Mouse (Mus musculus) MEL (cell line): ENCODE results near the gene Tsen2. TPM values are rescaled to one million over a fixed set of nuclear protein-coding genes. Genes with fewer than 3 reads are reported as not detected.
A peak's percentile ranks its signal among the peaks of the same experiment; 100 is the strongest.

Experiments used
- DNase-seq: peaks from one replicate; pipeline ENCODE4 v3.0.0; 2011; ENCODE audit warnings: low read depth, low spot score
- H3K27ac ChIP-seq: 2 replicates; pipeline ENCODE4 v1.5.1; 2012; ENCODE audit warnings: low read depth, mild to moderate bottlenecking, control low read depth, low read length, moderate library complexity; ENCODE audit not compliant: control insufficient read depth
- H3K27me3 ChIP-seq, 2 experiments: fragments of 150-350 bp in 1 of 2; sonication (generic) in 1 of 2; 2 replicates each; pipeline ENCODE4 v1.6.1; 2012; ENCODE audit warnings: low read length in 2 of 2, mild to moderate bottlenecking in 2 of 2, improper control_type of control experiment in 1 of 2, moderate library complexity in 1 of 2; ENCODE audit not compliant: insufficient read depth in 2 of 2, control insufficient read depth in 1 of 2
- H3K36me3 ChIP-seq, 2 experiments: 2 replicates each; pipeline ENCODE4 v1.6.1; 2012 to 2014; ENCODE audit warnings: low read length in 2 of 2, improper control_type of control experiment in 1 of 2, inconsistent platforms in 1 of 2, mild to moderate bottlenecking in 1 of 2; ENCODE audit not compliant: insufficient read depth in 2 of 2, control insufficient read depth in 1 of 2
- H3K4me1 ChIP-seq, 2 experiments: fragments of 150-350 bp in 1 of 2; sonication (generic) in 1 of 2; 2 replicates each; pipeline ENCODE4 v1.6.1; 2012; ENCODE audit warnings: low read length in 2 of 2, improper control_type of control experiment in 1 of 2, mild to moderate bottlenecking in 1 of 2; ENCODE audit not compliant: insufficient read depth in 2 of 2, control insufficient read depth in 1 of 2
- H3K4me3 ChIP-seq, 2 experiments: fragments of 150-350 bp in 1 of 2; sonication (generic) in 1 of 2; 2 replicates each; pipeline ENCODE4 v1.5.1; 2012; ENCODE audit warnings: low read depth in 2 of 2, low read length in 2 of 2, mild to moderate bottlenecking in 2 of 2, moderate library complexity in 2 of 2, control low read depth in 1 of 2, improper control_type of control experiment in 1 of 2; ENCODE audit not compliant: control insufficient read depth in 1 of 2, insufficient read depth in 1 of 2
- H3K79me2 ChIP-seq: 2 replicates; pipeline ENCODE4 v1.6.1; 2012; ENCODE audit warnings: mild to moderate bottlenecking, low read length, moderate library complexity; ENCODE audit not compliant: control insufficient read depth, poor library complexity, insufficient read depth
- H3K9ac ChIP-seq: 2 replicates; pipeline ENCODE4 v1.6.1; 2012; ENCODE audit warnings: low read depth, mild to moderate bottlenecking, control low read depth, low read length, moderate library complexity; ENCODE audit not compliant: control insufficient read depth, poor library complexity, severe bottlenecking
- H3K9me3 ChIP-seq: fragments of 150-350 bp; sonication (generic); replicated peaks from 2 replicates; pipeline ENCODE4 v1.6.1; 2012; ENCODE audit warnings: mild to moderate bottlenecking, low read length, improper control_type of control experiment, moderate library complexity; ENCODE audit not compliant: insufficient read depth
- BHLHE40 ChIP-seq: IDR thresholded peaks from 2 replicates; pipeline ENCODE4 v1.6.1; 2012; ENCODE audit warnings: low read depth, mild to moderate bottlenecking, inconsistent platforms, low read length, improper control_type of control experiment, borderline replicate concordance
- CHD1 ChIP-seq: IDR thresholded peaks from 2 replicates; pipeline ENCODE4 v1.6.1; 2012; ENCODE audit warnings: low read depth, mild to moderate bottlenecking, inconsistent platforms, low read length, improper control_type of control experiment
- CHD2 ChIP-seq: IDR thresholded peaks from 2 replicates; pipeline ENCODE4 v1.6.1; 2011; ENCODE audit warnings: low read length, improper control_type of control experiment
- CTCF ChIP-seq, 3 experiments: IDR thresholded peaks in 2 of 3; conservative IDR thresholded peaks in 1 of 3; 2 replicates each; pipeline ENCODE4 v1.5.1; 2011 to 2012; ENCODE audit warnings: low read length in 3 of 3, low read depth in 2 of 3, mild to moderate bottlenecking in 2 of 3, improper control_type of control experiment in 1 of 3, inconsistent platforms in 1 of 3, mixed read lengths in 1 of 3, moderate library complexity in 1 of 3; ENCODE audit not compliant: control insufficient read depth in 1 of 3, insufficient read depth in 1 of 3, poor library complexity in 1 of 3, severe bottlenecking in 1 of 3
- E2F4 ChIP-seq: IDR thresholded peaks from 2 replicates; pipeline ENCODE4 v1.6.1; 2011; ENCODE audit warnings: low read depth, low read length, improper control_type of control experiment, borderline replicate concordance
- EP300 ChIP-seq, 2 experiments: IDR thresholded peaks; 2 replicates each; pipeline ENCODE4 v1.6.1; 2011; ENCODE audit warnings: improper control_type of control experiment in 2 of 2, low read length in 2 of 2, low read depth in 1 of 2, mild to moderate bottlenecking in 1 of 2
- GABPA ChIP-seq: IDR thresholded peaks from 2 replicates; pipeline ENCODE4 v1.6.1; 2012; ENCODE audit warnings: low read depth, mild to moderate bottlenecking, inconsistent platforms, low read length, improper control_type of control experiment, moderate library complexity
- GATA1 ChIP-seq: IDR thresholded peaks from 2 replicates; pipeline ENCODE4 v1.6.1; 2011; ENCODE audit warnings: low read depth, low read length, improper control_type of control experiment
- KAT2A ChIP-seq: conservative IDR thresholded peaks from 2 replicates; pipeline ENCODE4 v1.6.1; 2012; ENCODE audit warnings: low read depth, low read length, improper control_type of control experiment, inconsistent platforms
- MAFK ChIP-seq: IDR thresholded peaks from 2 replicates; pipeline ENCODE4 v1.6.1; 2011; ENCODE audit warnings: low read depth, mild to moderate bottlenecking, low read length, improper control_type of control experiment, borderline replicate concordance
- MAZ ChIP-seq: IDR thresholded peaks from 2 replicates; pipeline ENCODE4 v1.6.1; 2012; ENCODE audit warnings: low read depth, mild to moderate bottlenecking, inconsistent platforms, low read length, improper control_type of control experiment
- MXI1 ChIP-seq: IDR thresholded peaks from 2 replicates; pipeline ENCODE4 v1.6.1; 2011; ENCODE audit warnings: mild to moderate bottlenecking, low read depth, low read length, improper control_type of control experiment
- MYC ChIP-seq: IDR thresholded peaks from 2 replicates; pipeline ENCODE4 v1.6.1; 2011; ENCODE audit warnings: low read depth, mild to moderate bottlenecking, low read length, improper control_type of control experiment, moderate library complexity
- NELFE ChIP-seq: IDR thresholded peaks from 2 replicates; pipeline ENCODE4 v1.6.1; 2011; ENCODE audit warnings: low read depth, low read length, improper control_type of control experiment
- NRF1 ChIP-seq: IDR thresholded peaks from 2 replicates; pipeline ENCODE4 v1.6.1; 2014; ENCODE audit warnings: low read depth, mild to moderate bottlenecking, inconsistent platforms, low read length, improper control_type of control experiment, moderate library complexity; ENCODE audit not compliant: poor library complexity, insufficient read depth, severe bottlenecking
- POLR2AphosphoS2 ChIP-seq: IDR thresholded peaks from 2 replicates; pipeline ENCODE4 v1.6.1; 2011; ENCODE audit warnings: low read length, improper control_type of control experiment
- POLR2AphosphoS5 ChIP-seq: IDR thresholded peaks from 2 replicates; pipeline ENCODE4 v1.6.1; 2012; ENCODE audit warnings: low read depth, borderline replicate concordance, mild to moderate bottlenecking, inconsistent platforms, low read length, moderate library complexity, mixed read lengths
- RAD21 ChIP-seq: IDR thresholded peaks from 2 replicates; pipeline ENCODE4 v1.6.1; 2011; ENCODE audit warnings: mild to moderate bottlenecking, low read depth, low read length, improper control_type of control experiment
- RCOR1 ChIP-seq: IDR thresholded peaks from 2 replicates; pipeline ENCODE4 v1.6.1; 2012; ENCODE audit warnings: low read depth, mild to moderate bottlenecking, inconsistent platforms, low read length, improper control_type of control experiment
- SMC3 ChIP-seq: IDR thresholded peaks from 2 replicates; pipeline ENCODE4 v1.6.1; 2011; ENCODE audit warnings: low read depth, low read length, improper control_type of control experiment
- TCF12 ChIP-seq: IDR thresholded peaks from 2 replicates; pipeline ENCODE4 v1.6.1; 2014; ENCODE audit warnings: low read depth, mild to moderate bottlenecking, inconsistent platforms, low read length, improper control_type of control experiment, moderate library complexity
- UBTF ChIP-seq: IDR thresholded peaks from 2 replicates; pipeline ENCODE4 v1.6.1; 2012; ENCODE audit warnings: low read depth, mild to moderate bottlenecking, inconsistent platforms, low read length, improper control_type of control experiment, moderate library complexity, borderline replicate concordance; ENCODE audit not compliant: insufficient read depth
- USF1 ChIP-seq: IDR thresholded peaks from 2 replicates; pipeline ENCODE4 v1.6.1; 2014; ENCODE audit warnings: low read depth, mild to moderate bottlenecking, inconsistent platforms, low read length, improper control_type of control experiment, moderate library complexity
- USF2 ChIP-seq, 2 experiments: IDR thresholded peaks; 2 replicates each; pipeline ENCODE4 v1.6.1; 2011 to 2012; ENCODE audit warnings: improper control_type of control experiment in 2 of 2, low read length in 2 of 2, borderline replicate concordance in 1 of 2, inconsistent platforms in 1 of 2, low read depth in 1 of 2, mild to moderate bottlenecking in 1 of 2; ENCODE audit not compliant: insufficient read depth in 1 of 2
- ZC3H11A ChIP-seq: IDR thresholded peaks from 2 replicates; pipeline ENCODE4 v1.6.1; 2012; ENCODE audit warnings: low read depth, mild to moderate bottlenecking, inconsistent platforms, low read length, improper control_type of control experiment
- ZKSCAN1 ChIP-seq: IDR thresholded peaks from 2 replicates; pipeline ENCODE4 v1.6.1; 2012; ENCODE audit warnings: low read depth, mild to moderate bottlenecking, inconsistent platforms, low read length, improper control_type of control experiment, moderate library complexity
- ZMIZ1 ChIP-seq: IDR thresholded peaks from 2 replicates; pipeline ENCODE4 v1.6.1; 2012; ENCODE audit warnings: low read depth, mild to moderate bottlenecking, inconsistent platforms, low read length, improper control_type of control experiment, moderate library complexity
- ZNF384 ChIP-seq: IDR thresholded peaks from 2 replicates; pipeline ENCODE4 v1.6.1; 2012; ENCODE audit warnings: low read depth, mild to moderate bottlenecking, inconsistent platforms, low read length, improper control_type of control experiment
- polyA plus RNA-seq, 2 experiments: library from polyadenylated mRNA; stranded (reverse) in 1 of 2; unstranded in 1 of 2; fragments of >175 nt in 1 of 2; fragments of >200 nt in 1 of 2; gene quantifications; 2 replicates each; pipeline versions ENCODE4 v1.2.1 to v1.2.4; 2012; ENCODE audit warnings: low replicate concordance in 2 of 2, low read depth in 1 of 2; ENCODE audit not compliant: insufficient read length in 2 of 2, insufficient read depth in 1 of 2, missing spikeins in 1 of 2
- total RNA-seq: library from RNA; depleted of rRNA; stranded (reverse); fragments of 300-350 nt; gene quantifications from 2 replicates; pipeline ENCODE4 v1.2.3, GENCODE M21; 2012

Gene Tsen2
- total and polyA plus RNA-seq, 3 experiments, result 27.0 to 32.6 TPM; not detected in 1

GRCm38 (mm10) chr6:115601322-115601714 is 56.9 kb downstream of the Tsen2 start:
- H3K27ac ChIP-seq, result no peak overlapping the region
- peaks cover 0 to 10% of the 10 kb centered on the region in 2 experiments; a peak in 2 of 4 replicates for H3K36me3 ChIP-seq
- H3K79me2 ChIP-seq, result peaks cover 7% of the 10 kb centered on the region
- H3K27me3 ChIP-seq, result no peaks in the 10 kb centered on the region
- no peak for DNase-seq
- no peaks in the 10 kb centered on the region for H3K9me3 ChIP-seq
- no peak overlapping the region; the same call in 1 of the 2 replicates for H3K9ac ChIP-seq
- H3K4me3 ChIP-seq, result peak overlapping the region; percentile 2 to 8; a peak in 1 of 4 replicates
- peak; percentile 15 for TF ChIP-seq RAD21
- no peak for TF ChIP-seq ZKSCAN1
- peak in 2 of 3 experiments; percentile 9 to 20; a peak in 1 of 6 replicates for TF ChIP-seq CTCF (IDR thresholded peaks at IDR 0.05 in 2 of 3, conservative IDR thresholded peaks at IDR 0.05 in 1 of 3; ENCODE audit: control insufficient read depth in 1 of 3, insufficient read depth in 1 of 3, low read depth in 2 of 3, low read length in 3 of 3, poor library complexity in 1 of 3, severe bottlenecking in 1 of 3)
- no peak for TF ChIP-seq UBTF
- no peak for TF ChIP-seq RCOR1
- 0 out of 2 replicates have a peak, but pooled peaks have one; percentile 24 for TF ChIP-seq E2F4
- no peak for TF ChIP-seq MXI1
- no peak for TF ChIP-seq POLR2AphosphoS2
- no peak for TF ChIP-seq POLR2AphosphoS5
- TF ChIP-seq SMC3, result no peak
- H3K4me1 ChIP-seq, result peaks cover 2 to 5% of the 10 kb centered on the region in 2 experiments; a peak in 3 of 4 replicates

- H3K27me3 ChIP-seq, result no peaks in the 10 kb centered on the region
- DNase-seq, result peak; percentile 92
- H3K4me3 ChIP-seq, result peak within 1 kb of the TSS; percentile 88 to 98
- H3K79me2 ChIP-seq, result peaks cover 7% of the 10 kb centered on the region
- H3K4me1 ChIP-seq, result peaks cover 2 to 5% of the 10 kb centered on the region in 2 experiments; a peak in 3 of 4 replicates
- peaks cover 0 to 10% of the 10 kb centered on the region in 2 experiments; a peak in 2 of 4 replicates for H3K36me3 ChIP-seq
- H3K27ac ChIP-seq, result peak within 1 kb of the TSS; percentile 78
- H3K9ac ChIP-seq, result peak within 1 kb of the TSS; percentile 91
- H3K9me3 ChIP-seq, result no peaks in the 10 kb centered on the region
- TF ChIP-seq POLR2AphosphoS5 (no peak), KAT2A (no peak; the same call in 1 of the 2 replicates), ZC3H11A (no peak), MYC (peak; percentile 47; the same call in 1 of the 2 replicates), EP300 (IDR thresholded peaks at IDR 0.05; ENCODE audit: low read depth in 1 of 2, low read length in 2 of 2) (0 out of 4 replicates have a peak, but pooled peaks of 1 of the 2 experiments have one; percentile 13), USF1 (no peak), GATA1 (no peak), ZMIZ1 (no peak; the same call in 1 of the 2 replicates), NRF1 (peak; percentile 66), NELFE (peak; percentile 59), RCOR1 (no peak), POLR2AphosphoS2 (peak; percentile 67; the same call in 1 of the 2 replicates), BHLHE40 (no peak), CHD2 (no peak), E2F4 (no peak), MAZ (peak; percentile 51), CHD1 (no peak), GABPA (no peak), MAFK (no peak), ZNF384 (no peak), TCF12 (0 out of 2 replicates have a peak, but pooled peaks have one; percentile 38), USF2 (IDR thresholded peaks at IDR 0.05; ENCODE audit: borderline replicate concordance in 1 of 2, insufficient read depth in 1 of 2, low read depth in 1 of 2, low read length in 2 of 2) (no peak)
Observed at GRCm38 (mm10) chr6:115601715-115602523, 57.5 kb downstream of the Tsen2 start, which contains the start of gene Mkrn2. Mkrn2 (plus strand) TSS chr6:115601902.
